Mouse (Mus musculus) ES-Bruce4 (cell line): ENCODE data around the gene Olfr1294. TPM values are rescaled to one million over a fixed set of nuclear protein-coding genes. Genes with fewer than 3 reads are reported as not detected.

Experiments used
- H3K27ac ChIP-seq: 2 replicates; pipeline ENCODE4 v1.5.1; 2012; ENCODE audit warnings: low read length, inconsistent platforms; ENCODE audit not compliant: insufficient read depth
- H3K27me3 ChIP-seq: 2 replicates; pipeline ENCODE4 v1.6.1; 2012; ENCODE audit warnings: mild to moderate bottlenecking, low read length, inconsistent platforms; ENCODE audit not compliant: control insufficient read depth, poor library complexity, insufficient read depth, severe bottlenecking
- H3K36me3 ChIP-seq: 2 replicates; pipeline ENCODE4 v1.6.1; 2012; ENCODE audit warnings: inconsistent platforms, mild to moderate bottlenecking, low read length, moderate library complexity; ENCODE audit not compliant: control insufficient read depth, poor library complexity, insufficient read depth, severe bottlenecking
- H3K4me1 ChIP-seq: one replicate; pipeline ENCODE4 v1.8.1; 2011; ENCODE audit warnings: low read length; ENCODE audit not compliant: control insufficient read depth, insufficient read depth
- H3K4me3 ChIP-seq: 2 replicates; pipeline ENCODE4 v1.5.1; 2011; ENCODE audit warnings: low read depth, mild to moderate bottlenecking, low read length
- H3K9ac ChIP-seq: 2 replicates; pipeline ENCODE4 v1.6.1; 2012; ENCODE audit warnings: low read depth, mild to moderate bottlenecking, inconsistent platforms; ENCODE audit not compliant: poor library complexity, severe bottlenecking
- H3K9me3 ChIP-seq: replicated peaks from 2 replicates; pipeline ENCODE4 v1.6.1; 2012; ENCODE audit warnings: mild to moderate bottlenecking, low read length, inconsistent platforms; ENCODE audit not compliant: control insufficient read depth, poor library complexity, insufficient read depth, severe bottlenecking
- CTCF ChIP-seq: IDR thresholded peaks from one replicate; pipeline ENCODE4 v1.8.1; 2011; ENCODE audit warnings: low read depth, low read length
- EP300 ChIP-seq: IDR thresholded peaks from 2 replicates; pipeline ENCODE4 v1.6.1; 2011; ENCODE audit warnings: low read depth, low read length; ENCODE audit not compliant: insufficient read depth
- POLR2A ChIP-seq: IDR thresholded peaks from one replicate; pipeline ENCODE4 v1.8.1; 2011; ENCODE audit warnings: low read length; ENCODE audit not compliant: insufficient read depth
- polyA plus RNA-seq: library from polyadenylated mRNA; stranded (reverse); fragments of >200 nt; gene quantifications from 2 replicates; pipeline ENCODE4 v1.2.4, GENCODE M21; 2011; ENCODE audit warnings: low read depth; ENCODE audit not compliant: missing spikeins, insufficient read depth, insufficient read length

Olfr1294 gene
- not detected in 2 replicates for polyA plus RNA-seq

GRCm38 (mm10) chr2:111540191-111540590 lies at the start of gene Olfr1294:
Gene Olfr1294 (minus strand): TSS chr2:111540291.
- Histone ChIP-seq H3K9me3 (no peaks in the 10 kb centered on the region), H3K9ac (no peak within 1 kb of the TSS), H3K36me3 (no peaks in the 10 kb centered on the region), H3K27me3 (no peaks in the 10 kb centered on the region), H3K27ac (no peak within 1 kb of the TSS), H3K4me3 (no peak within 1 kb of the TSS), H3K4me1 (no peaks in the 10 kb centered on the region)
- TF ChIP-seq POLR2A (no peak), CTCF (no peak), EP300 (no peak)

- no peak within 1 kb of the TSS for H3K9ac ChIP-seq
- TF ChIP-seq POLR2A (no peak), EP300 (no peak), CTCF (no peak)
- H3K4me1 ChIP-seq, result no peaks in the 10 kb centered on the region
- H3K9me3 ChIP-seq, result no peaks in the 10 kb centered on the region
- H3K4me3 ChIP-seq, result no peak within 1 kb of the TSS
- no peaks in the 10 kb centered on the region for H3K36me3 ChIP-seq
- no peak within 1 kb of the TSS for H3K27ac ChIP-seq
- H3K27me3 ChIP-seq, result no peaks in the 10 kb centered on the region
Measured at GRCm38 (mm10) chr2:111569581-111569980, 29.5 kb upstream of the Olfr1294 start, which contains the start of gene Olfr1295. Gene Olfr1295 (minus strand): TSS chr2:111569681.

- no peak for TF ChIP-seq POLR2A
- TF ChIP-seq EP300, result no peak
- no peak for TF ChIP-seq CTCF
- Histone ChIP-seq H3K27me3 (no peaks in the 10 kb centered on the region), H3K4me3 (no peak within 1 kb of the TSS), H3K4me1 (no peaks in the 10 kb centered on the region), H3K36me3 (no peaks in the 10 kb centered on the region), H3K27ac (no peak within 1 kb of the TSS), H3K9me3 (peaks cover 1% of the 10 kb centered on the region; the same call in 1 of the 2 replicates), H3K9ac (no peak within 1 kb of the TSS)
Measured at GRCm38 (mm10) chr2:111524903-111525302, 15.2 kb downstream of the Olfr1294 start, which contains the start of gene Olfr1293-ps. Gene Olfr1293-ps (plus strand): TSS chr2:111525203.

GRCm38 (mm10) chr2:111517451-111517850 lies 22.6 kb downstream of the Olfr1294 start:
- H3K4me1 ChIP-seq, result no peaks in the 10 kb centered on the region
- no peak overlapping the region for H3K9ac ChIP-seq
- H3K27ac ChIP-seq, result no peak overlapping the region
- H3K36me3 ChIP-seq, result no peaks in the 10 kb centered on the region
- H3K9me3 ChIP-seq, result peaks cover 7% of the 10 kb centered on the region
- TF ChIP-seq POLR2A (no peak), EP300 (no peak), CTCF (no peak)
- H3K4me3 ChIP-seq, result no peak overlapping the region
- H3K27me3 ChIP-seq, result no peaks in the 10 kb centered on the region

- Histone ChIP-seq H3K4me3 (no peak within 1 kb of the TSS), H3K27me3 (no peaks in the 10 kb centered on the region), H3K9ac (no peak within 1 kb of the TSS), H3K36me3 (no peaks in the 10 kb centered on the region), H3K27ac (no peak within 1 kb of the TSS), H3K4me1 (no peaks in the 10 kb centered on the region), H3K9me3 (no peaks in the 10 kb centered on the region)
- TF ChIP-seq EP300 (no peak), POLR2A (no peak), CTCF (no peak)
Measured at GRCm38 (mm10) chr2:111496880-111497279, 43.2 kb downstream of the Olfr1294 start, which contains the start of gene Olfr1291-ps1. Gene Olfr1291-ps1 (plus strand): TSS chr2:111497180.

GRCm38 (mm10) chr2:111493729-111494128 lies 46.4 kb downstream of the Olfr1294 start, which contains the start of gene Olfr1290:
Gene Olfr1290 (minus strand): TSS chr2:111493829.
- no peaks in the 10 kb centered on the region for H3K9me3 ChIP-seq
- H3K27ac ChIP-seq, result no peak within 1 kb of the TSS
- no peaks in the 10 kb centered on the region for H3K36me3 ChIP-seq
- H3K4me1 ChIP-seq, result no peaks in the 10 kb centered on the region
- no peak within 1 kb of the TSS for H3K9ac ChIP-seq
- no peak within 1 kb of the TSS for H3K4me3 ChIP-seq
- TF ChIP-seq POLR2A, result no peak
- no peaks in the 10 kb centered on the region for H3K27me3 ChIP-seq

Other genes with a start within 250 kb of the Olfr1294 start
- not detected in 2 replicates for gene Olfr1279, start 239.7 kb downstream of the Olfr1294 start, polyA plus RNA-seq
- not detected in 2 replicates for gene Olfr1280, start 226.3 kb downstream of the Olfr1294 start, polyA plus RNA-seq
- not detected in 2 replicates for gene Olfr1281, start 213.8 kb downstream of the Olfr1294 start, polyA plus RNA-seq
- not detected in 2 replicates for gene Olfr1282, start 204.2 kb downstream of the Olfr1294 start, polyA plus RNA-seq
- gene Olfr1283, start 173.5 kb downstream of the Olfr1294 start, polyA plus RNA-seq, result not detected in 2 replicates
- not detected in 2 replicates for gene Olfr1284, start 164.8 kb downstream of the Olfr1294 start, polyA plus RNA-seq
- gene Olfr1286, start 117.2 kb downstream of the Olfr1294 start, polyA plus RNA-seq, result not detected in 2 replicates
- gene Olfr1287, start 91.1 kb downstream of the Olfr1294 start, polyA plus RNA-seq, result not detected in 2 replicates
- not detected in 2 replicates for gene Olfr1288, start 66.2 kb downstream of the Olfr1294 start, polyA plus RNA-seq
- gene Olfr1289, start 59.5 kb downstream of the Olfr1294 start, polyA plus RNA-seq, result not detected in 2 replicates
- gene Olfr1290, start 46.5 kb downstream of the Olfr1294 start, polyA plus RNA-seq, result not detected in 2 replicates
- not detected in 2 replicates for gene Olfr1291-ps1, start 43.1 kb downstream of the Olfr1294 start, polyA plus RNA-seq
- gene Olfr1293-ps, start 15.1 kb downstream of the Olfr1294 start, polyA plus RNA-seq, result not detected in 2 replicates
- not detected in 2 replicates for gene Olfr1295, start 29.4 kb upstream of the Olfr1294 start, polyA plus RNA-seq
- gene Olfr1297, start 86.2 kb upstream of the Olfr1294 start, polyA plus RNA-seq, result not detected in 2 replicates
- not detected in 2 replicates for gene Olfr1298, start 108.9 kb upstream of the Olfr1294 start, polyA plus RNA-seq
- not detected in 2 replicates for gene Olfr1299, start 121.1 kb upstream of the Olfr1294 start, polyA plus RNA-seq
- gene Olfr1301, start 210.7 kb upstream of the Olfr1294 start, polyA plus RNA-seq, result not detected in 2 replicates
- not detected in 2 replicates for gene Olfr1302, start 237.1 kb upstream of the Olfr1294 start, polyA plus RNA-seq